11 mouse cellular contexts compared by ENCODE assay signal in genomic region chr8:111678848-111679247, GRCm38 (mm10). TPM values are rescaled to one million over a fixed set of nuclear protein-coding genes. Genes with fewer than 3 reads are reported as not detected.
DNase-seq lines count a peak whose midpoint lies in the region.
"Had no signal": no experiment of that assay in that cellular context is flagged by ENCODE, and none has a peak within 500 bp of the region (broad histone marks: within the 10 kb centered on the region; RNA-seq: fewer than 3 reads in every experiment).

No protein-coding gene starts in this region.

- peak; percentile 40 to 71 for DNase-seq in frontal cortex, postnatal 36 days (ENCODE audit: low spot score in 2 of 2)
- no peak for DNase-seq in frontal cortex, postnatal 25 days (ENCODE audit: low spot score in 2 of 2)
- DNase-seq in right cerebral cortex, adult 18-20 months = peak; percentile 54
- no peak for DNase-seq in right cerebral cortex, postnatal 25 days
- peak; percentile 36 for DNase-seq in layer of hippocampus, adult 9-10 months (ENCODE audit: low spot score)
- DNase-seq in telencephalon, adult 2 months (ENCODE audit: low read depth, low spot score) = peak; percentile 66
- no peak for DNase-seq in adrenal gland, postnatal 14 days
- DNase-seq: adrenal gland, postnatal 25 days had no signal

RNA-seq across cellular contexts. Expression of gene Ctrb1, which starts 12.0 kb away (rescaled TPM):
- total RNA-seq in adrenal gland, postnatal 14 days (2021) = 0.41 TPM in 1 of 2 replicates, not detected in the other
- total RNA-seq: adrenal gland, postnatal 25 days; granulocyte monocyte progenitor cell, adult 5-6 weeks; hematopoietic stem cell, adult 5-6 weeks; megakaryocyte-erythroid progenitor cell, adult 5-6 weeks had no signal

RNA-seq across cellular contexts. Expression of gene Zfp1, which starts 35.6 kb away (rescaled TPM):
- 9.2 and 11.2 TPM in 2 replicates for total RNA-seq in adrenal gland, postnatal 14 days (2021)

RNA-seq across cellular contexts. Expression of gene Ldhd, which starts 48.7 kb away (rescaled TPM):
- 36.5 and 38.2 TPM in 2 replicates for total RNA-seq in adrenal gland, postnatal 14 days (2021)
- total RNA-seq: granulocyte monocyte progenitor cell, adult 5-6 weeks had no signal

Comparison
In these comparisons a context has a peak if more than half of its experiments do, and no peak if none do; other contexts are left out.
1. DNase-seq: peak in frontal cortex, postnatal 36 days (2 of 2), right cerebral cortex, adult 18-20 months (single experiment), layer of hippocampus, adult 9-10 months (single experiment) and telencephalon, adult 2 months (single experiment); none in frontal cortex, postnatal 25 days (0 of 2), right cerebral cortex, postnatal 25 days (single experiment) and adrenal gland, postnatal 14 days (single experiment).